ENCODE assay signal across 8 mouse cellular contexts in genomic region chr9:40320879-40321667, GRCm38 (mm10). TPM values are rescaled to one million over a fixed set of nuclear protein-coding genes. Genes with fewer than 3 reads are reported as not detected.
A peak's percentile ranks its signal among the peaks of the same experiment; 100 is the strongest.
DNase-seq lines count a peak whose midpoint lies in the region; ATAC-seq and TF ChIP-seq lines count a peak whose summit lies in the region.

No protein-coding gene starts in this region.

- WGBS in forebrain, embryonic 16.5 days: 57% methylated on average over 12 of the region's 12 CpGs

- DNase-seq in frontal cortex, postnatal 10 days (ENCODE audit: low spot score in 2 of 2): peak; percentile 37 to 70
- DNase-seq in frontal cortex, postnatal 25 days (ENCODE audit: low spot score in 2 of 2): no peak
- peak; percentile 85 for DNase-seq in heart, postnatal 4 days
- peak; percentile 67 for DNase-seq in left cerebral cortex, postnatal 4 days
- peak; percentile 71 for DNase-seq in mesoderm, embryonic 11.5 days (ENCODE audit: low read depth, low spot score)
- peak; percentile 75 to 89 for DNase-seq in urinary bladder, postnatal 36 days (ENCODE audit: low spot score in 2 of 2)

- no peak for TF ChIP-seq CTCF in bone marrow macrophage, adult 2 months (IDR thresholded peaks at IDR 0.05; ENCODE audit: low read depth, low read length)

- H3K4me1 ChIP-seq in bone marrow macrophage, adult 2 months (ENCODE audit: control insufficient read depth, insufficient read depth, low read length): peaks cover 68% of the 10 kb centered on the region
- H3K4me1 ChIP-seq in forebrain, embryonic 16.5 days (replicated peaks; ENCODE audit: control insufficient read depth, insufficient read depth, low read length): no peaks in the 10 kb centered on the region

- peaks cover 7% of the 10 kb centered on the region for H3K36me3 ChIP-seq in forebrain, embryonic 16.5 days (ENCODE audit: control insufficient read depth, insufficient read depth)

- no peak overlapping the region for H3K4me2 ChIP-seq in forebrain, embryonic 16.5 days (ENCODE audit: low read length)

- peak overlapping the region; percentile 94 for H3K27ac ChIP-seq in bone marrow macrophage, adult 2 months (ENCODE audit: insufficient read depth, low read depth, low read length)
- H3K27ac ChIP-seq in forebrain, embryonic 16.5 days (ENCODE audit: low read length): no peak overlapping the region

- no peak overlapping the region for H3K9ac ChIP-seq in forebrain, embryonic 16.5 days (replicated peaks; ENCODE audit: low read depth, low read length)

- peak; percentile 16; the same call in 1 of the 2 replicates for ATAC-seq in forebrain, embryonic 16.5 days

- H3K27me3 ChIP-seq in forebrain, embryonic 16.5 days (replicated peaks; ENCODE audit: control insufficient read depth, insufficient read depth, low read length): no peaks in the 10 kb centered on the region

- no peak for TF ChIP-seq POLR2A in bone marrow macrophage, adult 2 months (IDR thresholded peaks at IDR 0.05; ENCODE audit: borderline replicate concordance, low read depth, low read length)

- H3K9me3 ChIP-seq in forebrain, embryonic 16.5 days (ENCODE audit: control insufficient read depth, low read length): no peaks in the 10 kb centered on the region

- H3K4me3 ChIP-seq in bone marrow macrophage, adult 2 months (ENCODE audit: insufficient read depth, low read length): peak overlapping the region; percentile 55
- H3K4me3 ChIP-seq in forebrain, embryonic 16.5 days (replicated peaks; ENCODE audit: low read length): no peak overlapping the region

- intact Hi-C loops in left cerebral cortex, postnatal 4 days (cut with DNase I): no loop called here

RNA-seq across cellular contexts. Expression of gene Scn3b, which starts 52.1 kb away (rescaled TPM):
- 0.52 and 1.1 TPM in 2 replicates for polyA plus RNA-seq in bone marrow macrophage, adult 2 months (2012; ENCODE audit: insufficient read depth, insufficient read length, missing spikeins)
- polyA plus RNA-seq in forebrain, embryonic 16.5 days (2015; fragmentation: Nextera tagmentation; extraction: Ambion mirVana): 103 and 127 TPM in 2 replicates
- total RNA-seq in heart, postnatal 4 days (2021): under 1 TPM; 0.67 to 0.99 TPM
- total RNA-seq in left cerebral cortex, postnatal 4 days (2021): 100 to 1,000 TPM; 176 to 194 TPM

Comparison
In these comparisons a context has a peak if more than half of its experiments do, and no peak if none do; other contexts are left out.
1. DNase-seq: peak in frontal cortex, postnatal 10 days (2 of 2), heart, postnatal 4 days (single experiment), left cerebral cortex, postnatal 4 days (single experiment), mesoderm, embryonic 11.5 days (single experiment) and urinary bladder, postnatal 36 days (2 of 2); none in frontal cortex, postnatal 25 days (0 of 2).
2. RNA of gene Scn3b, which starts 52.1 kb away (total RNA-seq): 176 to 194 TPM in left cerebral cortex, postnatal 4 days; 0.67 to 0.99 TPM in heart, postnatal 4 days; every median in the first group is over 10 times any median in the second.